Mouse (Mus musculus): ENCODE data around the gene Rab3b. TPM values are rescaled to one million over a fixed set of nuclear protein-coding genes. Genes with fewer than 3 reads are reported as not detected.

Rab3b gene
- polyA plus RNA-seq, 1 experiment from 2014 or later, result 38.0 TPM

- Histone ChIP-seq H3K4me2 (no peak overlapping the region), H3K9me3 (replicated peaks) (no peaks in the 10 kb centered on the region), H3K27me3 (no peaks in the 10 kb centered on the region), H3K27ac (no peak overlapping the region), H3K36me3 (ENCODE audit: poor library complexity, severe bottlenecking) (no peaks in the 10 kb centered on the region), H3K4me3 (no peak overlapping the region), H3K4me1 (peaks cover 12% of the 10 kb centered on the region), H3K9ac (no peak overlapping the region)
- no peak for ATAC-seq
- 93% methylated on average over 4 of the region's 4 CpGs for WGBS
These were observed 56.0 kb downstream of the Rab3b start for GRCm38 (mm10) chr4:108934856-108935255.

GRCm38 (mm10) chr4:108937848-108938771, 59.2 kb downstream of the Rab3b start:
- peak overlapping the region; percentile 63 for H3K27ac ChIP-seq
- no peaks in the 10 kb centered on the region for H3K9me3 ChIP-seq (replicated peaks)
- H3K36me3 ChIP-seq (ENCODE audit: poor library complexity, severe bottlenecking), result no peaks in the 10 kb centered on the region
- no peak overlapping the region for H3K4me2 ChIP-seq
- H3K4me1 ChIP-seq, result peaks cover 21% of the 10 kb centered on the region
- no peak overlapping the region for H3K4me3 ChIP-seq
- H3K9ac ChIP-seq, result no peak overlapping the region
- H3K27me3 ChIP-seq, result no peaks in the 10 kb centered on the region
- 55% methylated on average over 12 of the region's 12 CpGs for WGBS
- peak; percentile 75 for ATAC-seq

- H3K4me1 ChIP-seq, result peaks cover 21% of the 10 kb centered on the region
- no peak overlapping the region; the same call in 1 of the 2 replicates for H3K27ac ChIP-seq
- H3K4me2 ChIP-seq, result no peak overlapping the region
- no peak for ATAC-seq
- no peaks in the 10 kb centered on the region for H3K9me3 ChIP-seq (replicated peaks)
- H3K9ac ChIP-seq, result no peak overlapping the region
- no peaks in the 10 kb centered on the region for H3K27me3 ChIP-seq
- H3K4me3 ChIP-seq, result no peak overlapping the region
- 60% methylated on average over 17 of the region's 17 CpGs for WGBS
- H3K36me3 ChIP-seq (ENCODE audit: poor library complexity, severe bottlenecking), result no peaks in the 10 kb centered on the region
These were observed 62.0 kb downstream of the Rab3b start for GRCm38 (mm10) chr4:108940681-108941473.

- peaks cover 21% of the 10 kb centered on the region for H3K4me1 ChIP-seq
- no peak for ATAC-seq
- no peak overlapping the region for H3K9ac ChIP-seq
- no peak overlapping the region for H3K4me2 ChIP-seq
- no peaks in the 10 kb centered on the region for H3K9me3 ChIP-seq (replicated peaks)
- H3K27ac ChIP-seq, result no peak overlapping the region
- no peak overlapping the region for H3K4me3 ChIP-seq
- WGBS, result 84% methylated on average over 4 of the region's 4 CpGs
- no peaks in the 10 kb centered on the region for H3K36me3 ChIP-seq (ENCODE audit: poor library complexity, severe bottlenecking)
- H3K27me3 ChIP-seq, result no peaks in the 10 kb centered on the region
These were observed 63.3 kb downstream of the Rab3b start for GRCm38 (mm10) chr4:108942171-108942570.

- H3K27me3 ChIP-seq, result no peaks in the 10 kb centered on the region
- no peak overlapping the region for H3K27ac ChIP-seq
- 85% methylated on average over 11 of the region's 11 CpGs for WGBS
These were observed 64.3 kb downstream of the Rab3b start for GRCm38 (mm10) chr4:108942986-108943720.

GRCm38 (mm10) chr4:108949168-108949567, 70.3 kb downstream of the Rab3b start:
- H3K27ac ChIP-seq, result peak overlapping the region; percentile 5; the same call in 1 of the 2 replicates
- no peak overlapping the region for H3K4me3 ChIP-seq
- H3K4me2 ChIP-seq, result no peak overlapping the region
- no peaks in the 10 kb centered on the region for H3K9me3 ChIP-seq (replicated peaks)
- H3K36me3 ChIP-seq (ENCODE audit: poor library complexity, severe bottlenecking), result no peaks in the 10 kb centered on the region
- H3K4me1 ChIP-seq, result no peaks in the 10 kb centered on the region
- 74% methylated on average over 7 of the region's 7 CpGs for WGBS
- H3K27me3 ChIP-seq, result no peaks in the 10 kb centered on the region
- ATAC-seq, result no peak
- no peak overlapping the region for H3K9ac ChIP-seq

More at GRCm38 (mm10) chr4:108942986-108943720, 64.3 kb downstream of the Rab3b start:
- Histone ChIP-seq H3K9ac (no peak overlapping the region), H3K4me1 (peaks cover 16% of the 10 kb centered on the region), H3K36me3 (ENCODE audit: poor library complexity, severe bottlenecking) (no peaks in the 10 kb centered on the region), H3K9me3 (replicated peaks) (no peaks in the 10 kb centered on the region), H3K4me3 (no peak overlapping the region), H3K4me2 (no peak overlapping the region)
- ATAC-seq, result no peak

- H3K36me3 ChIP-seq (ENCODE audit: poor library complexity, severe bottlenecking), result no peaks in the 10 kb centered on the region
- H3K9ac ChIP-seq, result no peak overlapping the region
- H3K4me2 ChIP-seq, result no peak overlapping the region
- H3K4me3 ChIP-seq, result no peak overlapping the region
- no peaks in the 10 kb centered on the region for H3K4me1 ChIP-seq
- H3K27ac ChIP-seq, result no peak overlapping the region
- no peaks in the 10 kb centered on the region for H3K9me3 ChIP-seq (replicated peaks)
- ATAC-seq, result no peak
- H3K27me3 ChIP-seq, result no peaks in the 10 kb centered on the region
- WGBS, result 95% methylated on average over 1 of the region's 1 CpGs
These were observed 71.3 kb downstream of the Rab3b start for GRCm38 (mm10) chr4:108950201-108950600.

- WGBS, result 87% methylated on average over 4 of the region's 4 CpGs
- no peaks in the 10 kb centered on the region for H3K27me3 ChIP-seq
- H3K4me1 ChIP-seq, result no peaks in the 10 kb centered on the region
- no peak overlapping the region for H3K4me2 ChIP-seq
- H3K27ac ChIP-seq, result no peak overlapping the region
- H3K9ac ChIP-seq, result no peak overlapping the region
- H3K9me3 ChIP-seq (replicated peaks), result no peaks in the 10 kb centered on the region
- no peak for ATAC-seq
- H3K4me3 ChIP-seq, result no peak overlapping the region
- H3K36me3 ChIP-seq (ENCODE audit: poor library complexity, severe bottlenecking), result no peaks in the 10 kb centered on the region
These were observed 72.8 kb downstream of the Rab3b start for GRCm38 (mm10) chr4:108951663-108952062.

- Histone ChIP-seq H3K36me3 (ENCODE audit: poor library complexity, severe bottlenecking) (no peaks in the 10 kb centered on the region), H3K4me2 (no peak overlapping the region), H3K4me3 (no peak overlapping the region), H3K9ac (no peak overlapping the region), H3K27ac (no peak overlapping the region), H3K9me3 (replicated peaks) (no peaks in the 10 kb centered on the region), H3K4me1 (no peaks in the 10 kb centered on the region), H3K27me3 (no peaks in the 10 kb centered on the region)
- WGBS, result 86% methylated on average over 3 of the region's 3 CpGs
- no peak for ATAC-seq
These were observed 80.8 kb downstream of the Rab3b start for GRCm38 (mm10) chr4:108959696-108960095.

- Histone ChIP-seq H3K4me2 (no peak overlapping the region), H3K4me1 (no peaks in the 10 kb centered on the region), H3K4me3 (no peak overlapping the region), H3K27me3 (no peaks in the 10 kb centered on the region), H3K36me3 (ENCODE audit: poor library complexity, severe bottlenecking) (no peaks in the 10 kb centered on the region), H3K9me3 (replicated peaks) (no peaks in the 10 kb centered on the region), H3K9ac (no peak overlapping the region), H3K27ac (no peak overlapping the region)
- ATAC-seq, result no peak
- WGBS, result 83% methylated on average over 4 of the region's 4 CpGs
These were observed 82.0 kb downstream of the Rab3b start for GRCm38 (mm10) chr4:108960619-108961460.

- no peak overlapping the region for H3K9ac ChIP-seq
- H3K27me3 ChIP-seq, result no peaks in the 10 kb centered on the region
- H3K4me1 ChIP-seq, result no peaks in the 10 kb centered on the region
- no peak for ATAC-seq
- H3K4me3 ChIP-seq, result no peak overlapping the region
- H3K4me2 ChIP-seq, result no peak overlapping the region
- H3K36me3 ChIP-seq (ENCODE audit: poor library complexity, severe bottlenecking), result no peaks in the 10 kb centered on the region
- H3K27ac ChIP-seq, result no peak overlapping the region
- no peaks in the 10 kb centered on the region for H3K9me3 ChIP-seq (replicated peaks)
- WGBS, result 84% methylated on average over 6 of the region's 6 CpGs
These were observed 84.2 kb downstream of the Rab3b start for GRCm38 (mm10) chr4:108963017-108963416.

Measured in forebrain, embryonic 13.5 days (tissue).